Mouse (Mus musculus) lung, adult 18-20 months (tissue): Measurements from ENCODE around the gene Ttc36.

Source experiments
- DNase-seq, 2 experiments: peaks; one replicate each; pipeline ENCODE4 v3.0.0; 2022; ENCODE audit warnings: mixed read lengths in 2 of 2

The Ttc36 gene

DNA sequence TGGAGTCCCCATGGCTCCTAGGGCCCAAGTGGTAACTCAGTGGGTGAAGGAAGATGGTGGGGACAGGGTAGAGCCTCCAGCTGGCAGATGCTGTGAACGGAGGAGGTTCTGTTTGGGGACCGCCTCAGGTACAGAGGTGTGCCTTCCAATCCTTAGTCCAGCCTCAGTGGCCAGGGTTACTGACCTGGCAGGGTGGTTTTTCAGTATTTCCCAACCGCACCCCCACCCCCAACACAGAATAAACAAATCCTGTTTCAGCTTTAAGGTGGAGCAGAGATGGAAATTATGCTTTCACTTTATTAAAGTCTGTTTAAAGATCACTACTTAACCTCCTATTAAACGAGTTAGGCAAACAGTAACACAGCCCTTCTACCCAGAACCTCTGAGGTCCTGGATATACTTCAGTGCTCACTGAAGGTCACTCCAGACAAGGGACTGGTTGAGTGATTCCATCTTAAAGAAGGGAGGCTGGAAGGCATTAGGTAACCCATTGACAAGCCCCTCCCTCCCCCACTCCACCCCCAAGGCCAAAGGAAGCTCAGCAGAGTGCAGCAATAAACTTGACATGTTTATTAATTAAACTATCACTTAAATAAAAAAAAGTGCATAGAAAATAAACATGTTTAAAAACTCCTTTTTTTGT is at the start of gene Ttc36:
Gene Ttc36 (minus strand): TSS at position 265 of the 643 bp plus-strand sequence.
- DNase-seq = peak; percentile 81 to 86

- DNase-seq = no peak
Observed at GRCm38 (mm10) chr9:44847446-44847845, 44.6 kb upstream of the Ttc36 start.

DNA sequence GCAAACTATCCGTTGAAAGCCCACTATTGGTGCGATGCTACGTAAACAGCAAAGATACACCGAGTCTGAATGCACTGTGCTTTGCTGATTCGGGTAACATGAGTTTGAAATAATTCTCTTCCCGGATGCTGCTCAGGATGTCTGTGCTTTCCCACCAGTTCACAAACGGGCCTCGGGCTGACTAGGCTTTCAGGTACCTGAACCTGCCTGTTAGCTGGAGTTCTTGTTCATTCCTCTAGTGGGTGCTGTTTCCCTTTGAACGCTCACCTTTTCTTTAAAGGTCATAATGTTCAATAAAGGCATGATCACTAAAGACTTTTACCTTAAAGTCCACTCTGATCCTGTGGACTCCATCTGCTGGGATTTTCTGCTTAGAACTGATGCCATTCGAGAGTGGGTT is 38.4 kb upstream of the Ttc36 start:
- DNase-seq = peak in 1 of 2 experiments; percentile 28

DNA sequence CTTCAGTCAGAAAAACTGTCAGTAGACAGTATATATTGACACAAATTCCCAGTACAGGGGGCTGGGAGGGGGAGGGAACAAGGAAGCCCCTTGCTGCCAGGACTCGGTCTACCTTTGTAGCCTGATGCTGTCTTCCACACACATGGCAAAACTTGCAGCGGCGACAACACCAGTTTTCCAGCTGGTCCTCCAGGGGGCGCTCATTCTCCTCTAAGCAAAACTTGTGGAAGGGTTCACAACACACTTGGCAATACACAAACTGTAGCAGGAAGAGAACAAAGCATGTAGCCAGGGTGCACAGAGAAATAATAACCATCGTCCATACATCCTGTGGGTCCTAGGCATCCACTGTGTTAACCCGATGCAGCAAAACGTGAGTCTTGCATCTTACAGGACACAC is 33.6 kb upstream of the Ttc36 start:
- DNase-seq = peak; percentile 64 to 73

- DNase-seq = peak in 1 of 2 experiments; percentile 43
Observed at GRCm38 (mm10) chr9:44832356-44832755, 29.5 kb upstream of the Ttc36 start.

DNA sequence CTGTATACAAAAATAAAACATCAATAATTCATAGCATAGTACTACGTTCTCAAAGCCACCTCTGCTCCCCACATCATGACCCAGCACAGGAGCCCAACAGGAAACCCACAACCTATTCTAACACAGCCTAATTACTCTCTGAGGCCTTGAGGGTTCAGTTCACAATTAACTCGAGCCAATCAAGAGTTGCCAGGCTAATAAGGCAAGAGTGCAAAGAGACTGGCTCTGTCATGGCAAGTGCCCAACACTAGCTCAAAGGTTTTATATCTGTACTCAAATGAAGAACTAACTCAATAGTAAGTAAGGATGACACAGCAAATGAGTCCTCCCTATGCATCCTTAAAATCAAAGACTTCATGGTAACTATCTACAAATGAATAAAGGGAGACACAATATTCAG is 27.6 kb upstream of the Ttc36 start:
- DNase-seq = no peak

GRCm38 (mm10) chr9:44828944-44829343 is 26.1 kb upstream of the Ttc36 start:
- no peak for DNase-seq

- no peak for DNase-seq
Observed at GRCm38 (mm10) chr9:44826660-44827059, 23.8 kb upstream of the Ttc36 start.

DNA sequence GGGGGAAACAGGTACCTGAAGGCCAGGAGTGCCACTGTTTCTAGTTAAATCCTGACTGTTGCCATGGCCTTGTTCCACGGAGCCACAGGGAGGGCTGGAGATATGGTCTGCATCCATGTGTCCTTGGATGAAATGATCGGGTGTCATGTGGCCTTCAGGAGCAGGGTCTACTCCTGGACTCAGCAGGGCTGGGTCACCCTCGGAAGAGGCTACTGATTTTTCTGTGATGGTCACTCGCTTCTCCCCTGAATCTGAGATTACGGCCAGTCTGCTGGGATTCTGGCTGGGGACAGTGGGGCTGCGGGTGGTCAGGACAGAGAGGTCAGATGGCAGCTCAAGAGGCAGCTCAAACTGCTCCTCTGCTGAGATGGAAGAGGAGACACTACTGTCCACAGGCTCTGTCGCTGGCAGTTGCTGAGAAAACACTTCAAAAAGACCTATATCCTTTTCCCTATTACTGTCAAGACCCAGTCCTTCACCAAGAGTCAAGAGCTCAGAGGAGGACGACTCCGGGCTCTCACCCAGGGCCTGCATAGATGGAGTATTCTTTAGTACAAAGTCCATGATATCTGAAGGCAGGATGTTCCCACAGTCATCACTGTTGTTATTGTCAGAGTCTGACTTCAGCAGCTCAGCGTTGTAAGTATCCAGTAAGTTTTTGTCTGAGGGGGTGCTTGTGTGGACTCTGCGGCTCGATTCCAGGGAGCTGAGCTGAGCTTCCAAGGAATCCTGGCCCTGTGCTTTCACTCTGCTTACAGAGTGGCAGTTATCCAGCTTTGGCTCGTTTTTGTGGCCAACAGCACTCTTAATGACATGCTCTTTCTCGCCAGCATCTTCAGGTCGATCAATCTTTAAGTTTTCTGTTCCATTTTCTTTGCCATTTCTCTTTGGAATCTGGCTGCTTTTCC is 17.3 kb upstream of the Ttc36 start:
- DNase-seq = no peak

DNA sequence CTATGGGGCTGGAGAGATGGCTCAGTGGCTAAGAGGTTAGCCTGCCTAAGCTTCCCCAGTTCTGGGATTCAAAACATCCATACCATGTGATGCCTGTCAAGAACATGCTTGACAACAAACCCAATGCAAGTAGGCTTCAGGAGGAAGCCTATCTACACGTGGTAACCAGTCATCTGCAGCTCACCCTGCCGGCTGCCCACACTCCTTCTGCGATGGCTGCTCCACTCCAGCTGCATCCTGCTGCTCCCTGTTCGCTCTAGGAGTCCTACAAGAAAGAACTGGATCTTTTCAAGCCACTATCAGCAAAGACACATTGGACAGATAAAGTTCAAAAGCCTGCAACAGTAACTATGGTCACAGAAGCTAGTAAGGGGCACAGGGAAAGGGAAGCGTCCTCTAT is 14.7 kb upstream of the Ttc36 start:
- DNase-seq = no peak

GRCm38 (mm10) chr9:44814179-44814578 is 11.3 kb upstream of the Ttc36 start:
- no peak for DNase-seq

- peak in 1 of 2 experiments; percentile 33 for DNase-seq
Observed at GRCm38 (mm10) chr9:44810316-44810715, 7.4 kb upstream of the Ttc36 start.

DNA sequence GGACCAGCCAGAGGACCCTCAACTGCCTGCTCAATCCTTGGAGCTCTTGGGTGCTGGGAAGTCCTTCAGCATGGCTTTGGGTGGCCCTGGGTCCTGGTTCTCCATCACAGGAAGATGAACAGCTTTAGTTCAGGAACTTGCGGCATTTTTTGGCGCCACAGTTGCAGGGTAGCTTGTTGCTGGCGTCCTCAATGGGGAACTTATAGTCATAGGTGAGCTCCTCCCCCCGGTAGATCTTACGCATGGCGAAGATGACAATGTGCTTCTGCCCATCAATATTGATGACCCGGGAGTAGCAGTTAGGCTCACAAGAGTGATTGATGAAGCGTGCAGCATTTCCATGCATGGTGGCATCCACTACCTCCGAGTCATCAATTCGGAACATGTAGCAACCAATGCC is 4.9 kb upstream of the Ttc36 start:
- no peak for DNase-seq

DNA sequence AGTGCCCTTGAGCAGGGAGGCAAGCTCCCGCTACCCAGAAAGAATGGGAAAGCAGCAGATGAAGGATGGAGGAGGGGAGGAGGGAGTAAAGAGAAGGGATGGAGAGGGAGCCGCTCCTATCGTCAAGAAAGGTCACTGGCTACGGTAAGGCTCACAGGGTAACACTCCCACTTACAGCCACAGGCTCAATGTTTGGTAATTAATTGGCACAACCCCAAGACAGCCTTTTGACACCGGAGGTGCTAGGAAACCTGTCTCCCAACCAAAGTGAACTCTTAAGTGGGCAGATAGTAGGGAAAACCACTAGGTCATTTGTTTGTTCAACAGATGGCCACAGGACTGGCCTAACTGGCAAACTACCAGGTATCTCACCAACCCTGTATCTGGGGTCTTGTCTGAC is 4.3 kb upstream of the Ttc36 start:
- peak in 1 of 2 experiments; percentile 60 for DNase-seq

DNA sequence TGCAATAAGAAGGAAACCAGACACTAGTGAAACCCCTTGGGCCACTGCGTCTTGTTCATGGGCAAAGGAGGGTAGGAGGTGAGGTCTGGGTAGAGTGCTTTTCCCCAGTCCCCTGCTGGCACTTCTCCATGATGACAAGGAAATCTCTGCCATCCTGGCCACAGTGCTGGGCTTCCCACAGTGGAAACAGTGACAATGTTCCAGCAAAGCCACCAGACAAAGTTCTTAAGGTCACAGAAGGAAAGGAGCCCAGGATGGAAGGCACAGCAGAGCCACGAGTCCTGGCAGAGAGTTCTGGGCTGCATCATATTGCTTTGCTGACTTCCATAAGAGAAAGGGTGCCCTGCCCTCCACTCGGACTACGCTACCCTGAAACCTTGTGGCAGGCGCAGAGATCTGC is 2.7 kb upstream of the Ttc36 start:
- DNase-seq = no peak

DNA sequence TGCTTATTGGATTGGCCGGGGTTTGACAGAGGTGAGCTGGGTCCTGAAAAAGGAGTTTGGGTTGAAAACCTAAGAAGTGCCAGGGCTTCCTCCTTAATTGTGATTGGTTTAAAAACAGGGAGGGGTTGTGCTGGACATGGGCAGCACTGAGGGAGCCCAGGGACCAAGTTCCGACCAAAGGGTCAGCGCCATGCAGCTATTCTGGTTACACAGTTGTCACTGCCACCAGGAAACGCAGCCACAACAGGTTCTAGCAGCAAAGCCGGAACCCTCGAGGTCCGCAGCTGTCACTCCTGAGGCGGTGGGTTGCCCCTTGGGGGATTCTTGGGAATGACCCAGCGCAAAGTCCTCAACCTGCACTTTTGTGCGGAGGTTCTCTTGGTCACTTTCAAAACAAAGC is 1.8 kb upstream of the Ttc36 start:
- DNase-seq = no peak

- peak in 1 of 2 experiments; percentile 17 for DNase-seq
Observed at GRCm38 (mm10) chr9:44801669-44802068, 1.2 kb downstream of the Ttc36 start.

- no peak for DNase-seq
Observed at GRCm38 (mm10) chr9:44799958-44800324, 2.9 kb downstream of the Ttc36 start.

DNA sequence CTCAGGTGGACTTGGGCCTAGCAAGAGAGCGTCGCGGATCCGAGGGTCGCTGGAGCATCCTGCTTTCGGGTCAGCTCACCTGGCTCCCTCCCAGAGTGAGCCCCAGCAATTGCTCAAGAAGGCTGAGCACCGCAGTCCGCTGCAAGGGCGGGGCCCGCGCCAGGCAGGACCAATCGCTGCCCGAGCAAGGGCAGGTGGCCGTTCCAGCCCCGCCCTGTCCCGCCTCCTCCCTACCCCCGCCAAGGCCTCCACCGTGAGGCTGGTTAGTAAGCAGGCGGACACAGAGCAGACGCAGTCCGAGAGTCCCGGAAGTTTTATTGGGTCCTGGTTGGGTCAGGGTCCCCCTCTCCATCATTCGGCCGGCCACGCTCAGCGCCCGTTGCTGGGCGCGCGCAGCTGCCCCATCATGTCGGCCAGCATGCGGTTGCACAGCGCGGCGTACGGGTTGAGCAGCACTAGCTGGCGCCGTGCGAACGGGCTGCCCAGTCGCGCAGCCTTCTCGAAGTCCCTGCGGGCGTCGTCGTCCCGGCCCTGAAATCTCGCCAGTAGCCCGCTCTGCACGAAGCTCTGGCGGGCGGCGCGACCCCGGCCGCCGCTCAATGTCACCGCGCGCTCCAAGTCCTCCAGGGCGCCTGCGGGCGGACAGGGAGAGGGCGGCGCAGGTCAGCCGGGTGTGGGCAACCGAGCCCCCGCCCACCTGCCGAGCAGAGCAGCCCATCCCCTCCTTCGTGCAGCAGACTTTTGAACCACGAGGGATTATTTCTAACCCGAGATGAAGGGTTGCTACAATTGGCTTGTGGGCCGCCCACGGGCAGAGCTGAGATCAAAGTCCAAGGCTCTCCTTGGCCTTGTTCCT is 3.5 kb downstream of the Ttc36 start, which contains the start of gene Tmem25:
Gene Tmem25 (minus strand): TSS at position 206 of the 856 bp plus-strand sequence.
- peak; percentile 90 to 93 for DNase-seq

DNA sequence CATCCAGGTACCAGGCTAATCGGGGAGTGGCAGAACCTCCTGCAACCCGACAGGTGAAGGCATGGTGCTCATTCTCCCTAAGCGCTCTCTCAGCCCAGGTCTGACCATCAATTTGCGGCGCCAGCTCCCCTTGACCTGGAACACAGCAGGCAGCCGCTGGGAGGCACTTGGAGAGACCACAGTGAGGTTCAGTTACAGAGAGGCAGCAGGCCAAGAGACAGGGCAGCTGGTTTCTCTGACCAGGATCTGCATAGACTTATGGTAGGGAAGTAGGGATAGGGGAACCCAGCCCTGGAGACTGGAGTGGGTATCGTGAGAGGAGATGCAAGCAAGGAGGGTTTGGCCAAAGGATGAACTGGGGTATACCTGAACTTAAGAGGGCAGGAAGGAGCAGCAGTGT is 4.6 kb downstream of the Ttc36 start:
- no peak for DNase-seq

- DNase-seq = no peak
Observed at GRCm38 (mm10) chr9:44792842-44793241, 10.0 kb downstream of the Ttc36 start.

DNA sequence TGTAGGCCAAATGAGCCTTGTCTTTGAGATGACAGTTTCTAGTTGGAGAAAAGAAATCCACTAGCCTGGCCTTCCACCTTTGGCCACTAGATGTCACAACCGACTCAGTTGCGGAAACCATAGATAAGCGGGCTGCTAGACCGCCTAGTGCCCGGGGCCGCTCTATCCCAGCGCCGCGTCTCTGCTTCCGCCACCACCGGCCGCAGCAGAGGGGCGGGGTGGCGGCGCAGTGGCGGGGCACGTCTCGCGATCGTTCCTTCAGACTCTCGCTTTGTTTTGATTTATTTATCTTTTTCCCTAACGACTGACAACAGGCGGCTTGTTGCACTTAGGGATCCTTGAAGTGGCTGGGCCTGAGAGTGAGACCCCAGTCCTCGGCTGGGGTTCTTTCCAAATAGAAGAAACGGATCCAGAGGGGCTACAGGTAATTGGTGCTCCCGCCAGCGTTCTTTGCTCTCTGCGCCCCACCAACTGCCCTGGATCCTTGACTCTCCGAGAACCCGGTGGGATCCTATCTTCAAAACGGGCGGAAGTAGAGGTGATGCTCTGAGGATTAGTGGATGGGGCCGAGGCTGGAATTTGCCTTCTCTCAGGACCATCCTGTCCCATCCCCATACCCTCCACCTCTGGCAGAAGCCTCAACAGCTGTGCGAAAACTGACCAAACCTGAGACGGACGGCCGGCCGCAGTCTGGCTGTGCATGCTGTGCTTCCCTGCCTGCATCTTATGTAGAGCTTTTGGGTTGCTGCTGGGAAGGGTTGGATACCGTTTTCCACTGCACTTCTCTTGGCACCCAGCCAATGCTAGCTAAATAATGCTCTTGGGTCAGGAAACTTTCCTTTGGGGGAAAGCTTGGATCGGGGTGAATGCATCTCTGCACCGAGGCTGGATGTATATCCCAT is 29.9 kb downstream of the Ttc36 start:
- DNase-seq = peak; percentile 92 to 95
